Mouse (Mus musculus) intestine, embryonic 14.5 days (tissue): ENCODE data around the gene Samsn1. TPM values are rescaled to one million over a fixed set of nuclear protein-coding genes. Genes with fewer than 3 reads are reported as not detected.

Source experiments
- ATAC-seq: fragments of 200-750 bp; cut with Nextera tagmentation; replicated peaks from 2 replicates; pipeline ENCODE4 v1.8.0; 2017; ENCODE audit warnings: low read depth, moderate number of reproducible peaks, moderate TSS enrichment, moderate library complexity; ENCODE audit not compliant: low FRiP score, low TSS enrichment
- DNase-seq: peaks from one replicate; pipeline ENCODE4 v3.0.0-alpha.2; 2018; ENCODE audit warnings: low spot score
- H3K27ac ChIP-seq: fragments of 300-500 bp; sonication (generic); 2 replicates; pipeline ENCODE4 v1.5.1; 2014; ENCODE audit warnings: low read depth, mild to moderate bottlenecking, control low read depth
- H3K27me3 ChIP-seq: fragments of 300-500 bp; sonication (generic); replicated peaks from 2 replicates; pipeline ENCODE4 v1.6.1; 2014; ENCODE audit warnings: low read length, control low read depth; ENCODE audit not compliant: control insufficient read depth, insufficient read depth
- H3K36me3 ChIP-seq: fragments of 300-500 bp; sonication (generic); 2 replicates; pipeline ENCODE4 v1.6.1; 2014; ENCODE audit warnings: low read length, control low read depth; ENCODE audit not compliant: control insufficient read depth, insufficient read depth
- H3K4me1 ChIP-seq: fragments of 300-500 bp; sonication (generic); replicated peaks from 2 replicates; pipeline ENCODE4 v1.6.1; 2014; ENCODE audit warnings: low read length, control low read depth, mixed read lengths; ENCODE audit not compliant: control insufficient read depth, insufficient read depth
- H3K4me2 ChIP-seq: fragments of 300-500 bp; sonication (generic); 2 replicates; pipeline ENCODE4 v1.6.1; 2014; ENCODE audit warnings: low read length
- H3K4me3 ChIP-seq: fragments of 300-500 bp; sonication (generic); 2 replicates; pipeline ENCODE4 v1.5.1; 2014; ENCODE audit warnings: low read depth, low read length, control low read depth, mixed read lengths
- H3K9ac ChIP-seq: fragments of 300-500 bp; sonication (generic); 2 replicates; pipeline ENCODE4 v1.6.1; 2014; ENCODE audit warnings: mild to moderate bottlenecking, low read length
- H3K9me3 ChIP-seq: fragments of 300-500 bp; sonication (generic); 2 replicates; pipeline ENCODE4 v1.6.1; 2016; ENCODE audit warnings: low read length, control low read depth; ENCODE audit not compliant: control insufficient read depth
- WGBS: fragments of 180-500 bp; shearing (Covaris S2); extraction: QIAGEN DNeasy Blood & Tissue Kit; methylation state at CpG from one replicate; pipeline ENCODE4 v1.1.7; 2014; 5-methylcytosine and 5-hydroxymethylcytosine counted together
- polyA plus RNA-seq: library from polyadenylated mRNA; unstranded; fragments of >200 nt; fragmentation: Nextera tagmentation; extraction: Ambion mirVana; gene quantifications from 2 replicates; pipeline ENCODE4 v1.2.1, GENCODE M21; 2014

Samsn1 gene
- polyA plus RNA-seq, 1 experiment from 2014 or later: 2.0 TPM

DNA sequence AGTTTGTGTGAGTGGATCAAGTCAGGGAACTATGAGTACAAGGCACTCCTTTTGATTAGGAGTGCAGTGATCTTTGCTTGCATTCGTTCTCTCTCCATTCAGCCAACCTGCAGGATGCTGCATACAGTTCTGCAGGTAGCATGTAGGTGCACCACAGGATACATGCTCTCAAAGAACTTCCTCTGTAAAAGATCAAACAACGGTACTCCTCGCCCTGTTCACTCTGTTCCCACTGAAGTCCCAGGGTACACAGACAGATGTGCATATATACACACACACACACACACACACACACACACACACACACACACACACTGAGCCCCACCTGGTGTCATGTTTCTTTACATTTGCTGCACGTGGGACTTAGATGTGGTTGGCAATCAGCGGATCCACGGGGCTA lies 198.9 kb downstream of the Samsn1 start:
- H3K4me1 ChIP-seq: no peaks in the 10 kb centered on the region
- ATAC-seq (no peak), DNase-seq (no peak)
- no peak overlapping the region for H3K27ac ChIP-seq
- H3K9ac ChIP-seq: no peak overlapping the region
- H3K4me2 ChIP-seq: no peak overlapping the region
- no peaks in the 10 kb centered on the region for H3K9me3 ChIP-seq
- no peak overlapping the region for H3K4me3 ChIP-seq
- no peaks in the 10 kb centered on the region for H3K36me3 ChIP-seq
- H3K27me3 ChIP-seq: no peaks in the 10 kb centered on the region
- WGBS: 63% methylated on average over 6 of the region's 6 CpGs

DNA sequence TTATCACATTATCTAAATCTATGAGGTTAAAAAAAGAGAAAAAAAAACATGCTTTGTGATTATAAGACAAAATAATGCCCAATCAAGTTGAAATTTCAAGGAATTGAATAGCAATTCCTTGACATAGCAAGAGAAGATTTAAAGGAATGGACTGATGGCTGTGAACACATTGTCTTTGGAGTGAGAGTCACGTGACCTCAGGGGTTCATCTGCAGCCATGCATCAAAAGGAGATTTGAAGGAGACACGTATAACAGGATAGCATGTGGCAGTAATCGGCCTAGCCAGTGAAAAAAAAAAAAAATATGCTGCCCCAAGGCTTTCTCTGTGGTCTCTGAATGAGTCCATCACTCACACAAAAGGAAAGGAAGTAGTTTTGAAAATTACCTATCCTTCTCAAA lies 201.1 kb downstream of the Samsn1 start:
- Histone ChIP-seq H3K9me3 (no peaks in the 10 kb centered on the region), H3K27me3 (no peaks in the 10 kb centered on the region), H3K4me3 (no peak overlapping the region), H3K36me3 (no peaks in the 10 kb centered on the region), H3K9ac (no peak overlapping the region), H3K27ac (no peak overlapping the region), H3K4me2 (no peak overlapping the region), H3K4me1 (no peaks in the 10 kb centered on the region)
- WGBS: 69% methylated on average over 3 of the region's 3 CpGs
- no peak for ATAC-seq
- no peak for DNase-seq
